Comparison of ENCODE assay signal across 7 mouse cellular contexts in the genomic region with DNA sequence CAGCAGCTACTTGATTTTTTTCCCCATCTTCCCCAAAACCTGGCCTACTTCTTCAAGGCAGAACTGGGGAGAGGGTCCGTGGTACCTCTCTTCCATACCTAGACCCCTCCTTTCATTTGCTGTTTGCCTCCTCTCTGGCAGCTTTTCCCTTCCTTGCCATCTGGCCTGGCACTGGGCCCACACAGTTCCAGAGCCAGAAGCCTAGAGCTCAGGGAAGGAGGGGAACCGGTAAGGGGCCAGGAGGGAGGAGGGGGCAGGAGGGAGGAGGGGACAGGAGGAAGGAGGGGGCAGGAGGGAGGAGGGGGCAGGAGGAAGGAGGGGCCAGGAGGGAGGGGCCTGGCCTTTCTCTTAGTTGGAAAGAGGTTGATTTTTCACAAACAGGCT. TPM values are rescaled to one million over a fixed set of nuclear protein-coding genes. Genes with fewer than 3 reads are reported as not detected.
DNase-seq lines count a peak whose midpoint lies in the region; ATAC-seq lines count a peak whose summit lies in the region.

No protein-coding gene starts in this region.

- peak; percentile 60 for ATAC-seq in lung, embryonic 16.5 days (ENCODE audit: low read depth)
- ATAC-seq in embryonic facial prominence, embryonic 13.5 days (ENCODE audit: insufficient number of reproducible peaks, insufficient read depth, low FRiP score, low TSS enrichment, low read depth), result peak; percentile 63; the same call in 1 of the 2 replicates

- 15% methylated on average over 2 of the region's 2 CpGs for WGBS in lung, embryonic 16.5 days
- WGBS in embryonic facial prominence, embryonic 13.5 days, result 10% methylated on average over 2 of the region's 2 CpGs
- WGBS in midbrain, embryonic 10.5 days, result 24% methylated on average over 2 of the region's 2 CpGs

- no peak overlapping the region for H3K9ac ChIP-seq in lung, embryonic 16.5 days (ENCODE audit: low read length)
- no peak overlapping the region for H3K9ac ChIP-seq in embryonic facial prominence, embryonic 13.5 days

- peaks cover 9% of the 10 kb centered on the region for H3K4me1 ChIP-seq in lung, embryonic 16.5 days (replicated peaks; ENCODE audit: control insufficient read depth, insufficient read depth, low read length)
- H3K4me1 ChIP-seq in embryonic facial prominence, embryonic 13.5 days, result peaks cover 19% of the 10 kb centered on the region
- H3K4me1 ChIP-seq in midbrain, embryonic 10.5 days, result peaks cover 13% of the 10 kb centered on the region

- DNase-seq in lung, postnatal 14 days, result no peak
- DNase-seq in adrenal gland, postnatal 36 days, result peak; percentile 37 to 67
- peak; percentile 38 for DNase-seq in kidney, postnatal 14 days
- DNase-seq in midbrain, embryonic 10.5 days (ENCODE audit: low spot score), result no peak
- DNase-seq in B cell, adult 2 months, result no peak

- no peak overlapping the region for H3K4me3 ChIP-seq in lung, embryonic 16.5 days (ENCODE audit: low read length)
- no peak overlapping the region for H3K4me3 ChIP-seq in embryonic facial prominence, embryonic 13.5 days
- H3K4me3 ChIP-seq in midbrain, embryonic 10.5 days, result no peak overlapping the region

- H3K36me3 ChIP-seq in lung, embryonic 16.5 days (ENCODE audit: control insufficient read depth, insufficient read depth, low read length), result no peaks in the 10 kb centered on the region
- no peaks in the 10 kb centered on the region for H3K36me3 ChIP-seq in embryonic facial prominence, embryonic 13.5 days
- H3K36me3 ChIP-seq in midbrain, embryonic 10.5 days, result no peaks in the 10 kb centered on the region

- H3K4me2 ChIP-seq in lung, embryonic 16.5 days (ENCODE audit: low read depth, low read length), result no peak overlapping the region
- H3K4me2 ChIP-seq in embryonic facial prominence, embryonic 13.5 days, result no peak overlapping the region

- no peaks in the 10 kb centered on the region for H3K27me3 ChIP-seq in lung, embryonic 16.5 days (ENCODE audit: control insufficient read depth, insufficient read depth, low read depth, low read length)
- H3K27me3 ChIP-seq in embryonic facial prominence, embryonic 13.5 days, result no peaks in the 10 kb centered on the region
- no peaks in the 10 kb centered on the region for H3K27me3 ChIP-seq in midbrain, embryonic 10.5 days (ENCODE audit: low read depth, poor library complexity, severe bottlenecking)

- no peaks in the 10 kb centered on the region for H3K9me3 ChIP-seq in lung, embryonic 16.5 days (ENCODE audit: control insufficient read depth, low read length)
- no peaks in the 10 kb centered on the region for H3K9me3 ChIP-seq in embryonic facial prominence, embryonic 13.5 days
- no peaks in the 10 kb centered on the region for H3K9me3 ChIP-seq in midbrain, embryonic 10.5 days (replicated peaks)

- H3K27ac ChIP-seq in lung, embryonic 16.5 days (ENCODE audit: low read length), result peak overlapping the region; percentile 54; the same call in 1 of the 2 replicates
- peak overlapping the region; percentile 89 for H3K27ac ChIP-seq in embryonic facial prominence, embryonic 13.5 days
- peak overlapping the region; percentile 79 for H3K27ac ChIP-seq in midbrain, embryonic 10.5 days (replicated peaks)

RNA-seq across cellular contexts. Expression of gene Lpar5, which starts 4.2 kb away (rescaled TPM):
- 0.45 and 0.49 TPM in 2 replicates for polyA plus RNA-seq in lung, embryonic 16.5 days (2015; fragmentation: Nextera tagmentation; extraction: Ambion mirVana)
- under 1 TPM; 0.40 to 0.60 TPM for total RNA-seq in adrenal gland, postnatal 36 days (2021)
- 0.59 and 0.97 TPM in 2 replicates for polyA plus RNA-seq in embryonic facial prominence, embryonic 13.5 days (2015; fragmentation: Nextera tagmentation; extraction: Ambion mirVana)
- polyA plus RNA-seq in midbrain, embryonic 10.5 days (2016; fragmentation: Nextera tagmentation; extraction: Ambion mirVana), result 0.16 and 0.19 TPM in 2 replicates

RNA-seq across cellular contexts. Expression of gene Acrbp, which starts 22.4 kb away (rescaled TPM):
- polyA plus RNA-seq in lung, embryonic 16.5 days (2015; fragmentation: Nextera tagmentation; extraction: Ambion mirVana), result 12.9 and 16.4 TPM in 2 replicates
- 1 to 10 TPM; 6.9 to 7.1 TPM for total RNA-seq in adrenal gland, postnatal 36 days (2021)
- 21.7 and 22.7 TPM in 2 replicates for polyA plus RNA-seq in embryonic facial prominence, embryonic 13.5 days (2015; fragmentation: Nextera tagmentation; extraction: Ambion mirVana)
- polyA plus RNA-seq in midbrain, embryonic 10.5 days (2016; fragmentation: Nextera tagmentation; extraction: Ambion mirVana), result 10.1 and 14.2 TPM in 2 replicates

RNA-seq across cellular contexts. Expression of gene Chd4, which starts 23.9 kb away (rescaled TPM):
- polyA plus RNA-seq in lung, embryonic 16.5 days (2015; fragmentation: Nextera tagmentation; extraction: Ambion mirVana), result 58.2 and 59.4 TPM in 2 replicates
- total RNA-seq in adrenal gland, postnatal 36 days (2021), result 100 to 1,000 TPM; 166 to 201 TPM
- polyA plus RNA-seq in embryonic facial prominence, embryonic 13.5 days (2015; fragmentation: Nextera tagmentation; extraction: Ambion mirVana), result 83.3 and 91.2 TPM in 2 replicates
- 90.7 and 103 TPM in 2 replicates for polyA plus RNA-seq in midbrain, embryonic 10.5 days (2016; fragmentation: Nextera tagmentation; extraction: Ambion mirVana)

RNA-seq across cellular contexts. Expression of gene Ing4, which starts 32.3 kb away (rescaled TPM):
- polyA plus RNA-seq in lung, embryonic 16.5 days (2015; fragmentation: Nextera tagmentation; extraction: Ambion mirVana), result 141 and 142 TPM in 2 replicates
- total RNA-seq in adrenal gland, postnatal 36 days (2021), result 10 to 100 TPM; 54.4 to 79.5 TPM
- polyA plus RNA-seq in embryonic facial prominence, embryonic 13.5 days (2015; fragmentation: Nextera tagmentation; extraction: Ambion mirVana), result 164 and 187 TPM in 2 replicates
- 121 and 149 TPM in 2 replicates for polyA plus RNA-seq in midbrain, embryonic 10.5 days (2016; fragmentation: Nextera tagmentation; extraction: Ambion mirVana)

RNA-seq across cellular contexts. Expression of gene Nop2, which starts 59.8 kb away (rescaled TPM):
- 44.5 and 52.5 TPM in 2 replicates for polyA plus RNA-seq in lung, embryonic 16.5 days (2015; fragmentation: Nextera tagmentation; extraction: Ambion mirVana)
- 10 to 100 TPM; 39.5 to 64.3 TPM for total RNA-seq in adrenal gland, postnatal 36 days (2021)
- polyA plus RNA-seq in embryonic facial prominence, embryonic 13.5 days (2015; fragmentation: Nextera tagmentation; extraction: Ambion mirVana), result 62.5 and 69.3 TPM in 2 replicates
- 72.6 and 86.4 TPM in 2 replicates for polyA plus RNA-seq in midbrain, embryonic 10.5 days (2016; fragmentation: Nextera tagmentation; extraction: Ambion mirVana)

Comparison
In these comparisons a context has a peak if more than half of its experiments do, and no peak if none do; other contexts are left out.
1. DNase-seq: peak in adrenal gland, postnatal 36 days (2 of 2) and kidney, postnatal 14 days (single experiment); none in lung, postnatal 14 days (single experiment), midbrain, embryonic 10.5 days (single experiment) and B cell, adult 2 months (0 of 2).
2. Peak in every context shown above with its lines, with median percentiles within 50 percentile points of each other: H3K27ac ChIP-seq.